Mouse (Mus musculus) lung, adult 2 months (tissue): Measurements from ENCODE around the gene Nln.

Experiments used
- CTCF ChIP-seq: fragments of 200-500 bp; IDR thresholded peaks from 2 replicates; pipeline ENCODE4 v1.5.1; 2011; ENCODE audit warnings: mild to moderate bottlenecking, low read length, control low read depth; ENCODE audit not compliant: insufficient read depth
- POLR2A ChIP-seq: fragments of 200-500 bp; IDR thresholded peaks from 2 replicates; pipeline ENCODE4 v1.6.1; 2011; ENCODE audit warnings: low read depth, mild to moderate bottlenecking, control low read depth, low read length, borderline replicate concordance; ENCODE audit errors: extremely low read depth

GRCm38 (mm10) chr13:104144871-104145270, 35.5 kb upstream of the Nln start:
- TF ChIP-seq CTCF (no peak), POLR2A (no peak)
